8 mouse cellular contexts compared by ENCODE assay signal in genomic region chr5:134639269-134639682, GRCm38 (mm10). TPM values are rescaled to one million over a fixed set of nuclear protein-coding genes. Genes with fewer than 3 reads are reported as not detected.
A peak's percentile ranks its signal among the peaks of the same experiment; 100 is the strongest.
DNase-seq lines count a peak whose midpoint lies in the region; ATAC-seq and TF ChIP-seq lines count a peak whose summit lies in the region.

TSS of gene Eif4h (minus strand) at chr5:134639490.

- peaks cover 26% of the 10 kb centered on the region for H3K36me3 ChIP-seq in megakaryocyte, embryonic 14.5 days (replicated peaks; ENCODE audit: low read length)

- ATAC-seq in activated CD4-positive, CD25-positive, alpha-beta regulatory T cell, adult 4 months: peak; percentile 75

- peak within 1 kb of the TSS; percentile 71 for H3K27ac ChIP-seq in cortical plate, adult 2 months (ENCODE audit: insufficient read depth, low read length)

- H3K27me3 ChIP-seq in megakaryocyte, embryonic 14.5 days (replicated peaks): no peaks in the 10 kb centered on the region

- H3K9me3 ChIP-seq in megakaryocyte, embryonic 14.5 days: no peaks in the 10 kb centered on the region

- peak; percentile 90 for TF ChIP-seq POLR2A in cortical plate, adult 2 months (IDR thresholded peaks at IDR 0.05; ENCODE audit: extremely low read depth, insufficient read depth, low read length)

- peak; percentile 95 to 96 for DNase-seq in gastrocnemius, adult 8-10 months (ENCODE audit: low spot score in 2 of 2)
- peak; percentile 89 for DNase-seq in hindlimb bud, embryonic 11.5 days (ENCODE audit: extremely low spot score, low read depth, low spot score)
- peak; percentile 88 to 95 for DNase-seq in left cerebral cortex, adult 8-10 months (ENCODE audit: low spot score in 2 of 2)
- DNase-seq in right cerebral cortex, postnatal 10 days (ENCODE audit: low spot score in 2 of 2): peak; percentile 97 to 98
- DNase-seq in urinary bladder, postnatal 25 days (ENCODE audit: low spot score): peak; percentile 98

- H3K4me3 ChIP-seq in cortical plate, adult 2 months (ENCODE audit: insufficient read depth, low read length): peak within 1 kb of the TSS; percentile 53
- H3K4me3 ChIP-seq in megakaryocyte, embryonic 14.5 days (replicated peaks): peak within 1 kb of the TSS; percentile 97

- no peak for TF ChIP-seq CTCF in cortical plate, adult 2 months (IDR thresholded peaks at IDR 0.05; ENCODE audit: extremely low read depth, insufficient read depth, low read length)

- peaks cover 4% of the 10 kb centered on the region for H3K4me1 ChIP-seq in cortical plate, adult 2 months (ENCODE audit: control insufficient read depth, insufficient read depth, low read length)
- H3K4me1 ChIP-seq in megakaryocyte, embryonic 14.5 days: peaks cover 31% of the 10 kb centered on the region

RNA-seq across cellular contexts. Expression of gene Eif4h, which starts in this region (rescaled TPM):
- polyA plus RNA-seq in activated CD4-positive, CD25-positive, alpha-beta regulatory T cell, adult 4 months (2017; shearing (Covaris generic)): 100 to 1,000 TPM; 112 to 143 TPM
- 360 and 369 TPM in 2 replicates for polyA plus RNA-seq in cortical plate, adult 2 months (2012; rRNA removed)
- total RNA-seq in gastrocnemius, adult 8-10 months (2022): 10 to 100 TPM; 85.4 to 90.6 (median 87.9) TPM
- total RNA-seq in left cerebral cortex, adult 8-10 months (2022): 100 to 1,000 TPM; 311 to 328 (median 321) TPM
- 58.4 and 156 TPM in 2 replicates for polyA plus RNA-seq in megakaryocyte, embryonic 14.5 days (2012; ENCODE audit: insufficient read depth, low replicate concordance)

Comparison
In these comparisons a context has a peak if more than half of its experiments do, and no peak if none do; other contexts are left out.
1. Peak in every context shown above with its lines: DNase-seq, ATAC-seq, H3K4me3 ChIP-seq and H3K27ac ChIP-seq.